Mouse (Mus musculus): ENCODE results near the gene Isg20l2.
"Not testable (repeated sequence)": the region's sequence is repeated elsewhere in the genome, so short reads cannot be mapped to it uniquely, and the experiment has no call there.

Gene Isg20l2

GRCm38 (mm10) chr3:87930078-87930795, at the start of gene Isg20l2, which contains the start of gene Rrnad1:
Gene Isg20l2, plus strand, starts transcription at chr3:87930314.
Gene Rrnad1, minus strand, starts transcription at chr3:87930717.
- in situ Hi-C loops (cut with MboI; ENCODE audit: low sequenced_read_pairs): no loop called here

DNA sequence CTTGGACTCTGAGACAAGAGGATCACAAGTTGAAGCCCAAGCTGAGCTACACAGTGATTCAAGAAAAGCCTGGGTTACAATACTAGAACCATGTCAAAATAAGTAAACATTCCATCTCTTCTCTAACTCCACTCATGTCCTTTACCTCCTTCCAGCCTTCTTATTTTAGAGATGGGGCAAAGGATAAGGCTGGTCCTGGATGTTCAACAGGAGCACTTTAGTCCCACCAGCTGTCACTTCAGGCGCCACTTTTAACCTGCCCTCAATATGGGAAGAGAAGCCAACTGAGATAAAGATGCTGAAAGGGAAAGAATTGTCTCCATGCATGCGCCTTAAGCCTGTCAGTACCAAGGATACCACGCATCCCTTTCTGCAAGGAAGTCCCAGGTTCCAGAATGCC, 45.8 kb upstream of the Isg20l2 start:
- in situ Hi-C loops (cut with MboI; ENCODE audit: low sequenced_read_pairs): no loop called here

- in situ Hi-C loops (cut with MboI; ENCODE audit: low sequenced_read_pairs): no loop called here
These were observed 45.3 kb upstream of the Isg20l2 start for GRCm38 (mm10) chr3:87884708-87885251.

DNA sequence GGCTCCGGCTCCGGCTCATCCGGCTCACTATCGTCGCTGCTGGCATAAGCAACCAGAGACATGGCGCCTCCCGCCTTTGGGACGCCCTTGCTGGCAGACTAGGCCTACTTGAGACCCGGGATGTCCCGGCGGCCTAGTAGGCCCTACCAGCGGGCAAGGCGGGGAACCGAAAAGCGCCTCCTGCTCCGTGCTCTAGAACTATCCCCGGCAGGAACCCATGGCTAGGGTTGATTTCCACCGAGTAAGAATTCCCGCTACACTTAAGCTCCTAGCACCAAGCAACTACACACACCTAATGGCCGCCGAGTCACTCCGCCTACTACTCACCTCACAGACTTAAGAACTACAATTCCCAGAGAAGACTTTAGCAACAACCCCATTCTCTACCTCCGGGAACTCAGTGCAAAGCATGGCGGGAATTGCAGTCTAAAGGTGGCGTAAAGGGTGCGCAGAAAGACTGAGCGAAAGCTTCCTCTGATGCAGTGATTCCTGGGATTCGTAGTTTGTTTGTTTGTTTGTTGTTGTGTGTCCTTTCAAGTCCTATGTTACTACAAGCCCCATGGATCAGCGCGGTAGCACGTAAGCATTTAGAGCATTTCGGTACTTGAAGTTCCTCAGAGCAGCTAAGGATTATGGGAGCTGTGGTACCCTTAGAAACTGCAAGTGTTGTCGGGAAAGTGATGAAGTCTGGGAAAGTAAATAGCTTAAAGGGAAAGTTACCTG, 44.7 kb upstream of the Isg20l2 start, which contains the start of gene Prcc:
TSS of gene Prcc (minus strand) at position 328 of the 723 bp plus-strand sequence.
- in situ Hi-C loops (cut with MboI; ENCODE audit: low sequenced_read_pairs): no loop called here

- in situ Hi-C loops (cut with MboI; ENCODE audit: low sequenced_read_pairs): no loop called here
These were observed 44.1 kb upstream of the Isg20l2 start for GRCm38 (mm10) chr3:87886004-87886365.

GRCm38 (mm10) chr3:87886416-87886815, 43.7 kb upstream of the Isg20l2 start:
- in situ Hi-C loops (cut with MboI; ENCODE audit: low sequenced_read_pairs): no loop called here

- in situ Hi-C loops (cut with MboI; ENCODE audit: low sequenced_read_pairs): not testable (repeated sequence)
These were observed 42.7 kb upstream of the Isg20l2 start for GRCm38 (mm10) chr3:87887400-87887799.

GRCm38 (mm10) chr3:87891481-87891880, 38.6 kb upstream of the Isg20l2 start:
- in situ Hi-C loops (cut with MboI; ENCODE audit: low sequenced_read_pairs): no loop called here

DNA sequence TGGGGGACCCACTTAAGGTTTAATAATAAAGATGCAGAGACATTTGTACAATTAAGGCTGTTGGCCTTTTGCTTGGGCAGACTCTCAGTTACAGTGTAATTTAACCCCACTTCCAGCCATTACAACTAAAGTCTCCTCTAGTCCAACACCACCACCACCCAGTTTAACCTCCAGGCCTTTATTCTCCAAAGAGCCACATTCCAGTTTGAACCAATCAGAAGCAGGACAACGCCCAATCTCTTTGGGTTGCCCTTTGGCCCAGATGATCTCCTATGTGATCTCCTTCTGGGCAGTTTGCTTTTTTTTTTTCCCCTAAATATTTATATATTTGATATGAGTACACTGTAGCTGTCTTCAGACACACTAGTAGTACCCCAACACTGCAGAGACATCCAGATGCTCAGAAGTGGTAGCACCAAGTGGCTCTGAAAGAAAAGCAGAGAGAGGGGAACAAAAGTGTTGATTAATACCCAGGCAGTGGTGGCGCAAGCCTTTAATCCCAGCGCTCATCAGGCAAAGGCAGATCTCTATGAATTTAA, 36.7 kb upstream of the Isg20l2 start:
- in situ Hi-C loops (cut with MboI; ENCODE audit: low sequenced_read_pairs): no loop called here

GRCm38 (mm10) chr3:87899266-87899665, 30.8 kb upstream of the Isg20l2 start:
- in situ Hi-C loops (cut with MboI; ENCODE audit: low sequenced_read_pairs): no loop called here

GRCm38 (mm10) chr3:87899776-87900175, 30.3 kb upstream of the Isg20l2 start:
- in situ Hi-C loops (cut with MboI; ENCODE audit: low sequenced_read_pairs): no loop called here

DNA sequence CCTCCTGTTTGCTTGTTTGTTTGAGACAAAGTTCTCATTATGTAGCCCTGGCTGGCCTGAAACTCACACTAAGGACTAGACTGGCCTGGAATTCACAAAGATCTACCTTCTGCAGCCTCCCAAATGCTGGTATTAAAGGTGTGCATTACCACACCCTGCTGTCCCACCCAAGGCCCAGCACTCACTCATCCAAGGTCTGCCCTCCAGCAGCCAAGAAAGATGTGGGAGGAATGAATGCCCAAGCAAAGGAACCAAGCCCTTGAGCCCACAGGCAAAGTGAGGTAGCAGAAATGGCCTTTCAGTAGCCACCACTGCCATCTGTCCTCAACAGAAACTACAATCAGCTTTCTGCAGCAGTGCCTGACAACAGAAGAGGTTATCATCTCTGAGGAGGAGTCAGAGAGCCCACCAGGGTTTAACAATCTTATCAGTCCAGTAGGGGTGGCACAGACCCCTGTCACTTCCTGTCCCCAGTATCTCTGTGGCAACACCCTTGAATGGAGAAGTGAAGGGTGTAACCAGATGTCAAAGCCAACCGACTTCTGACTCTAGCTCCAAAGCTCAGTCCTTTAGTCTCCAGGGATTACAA, 29.0 kb upstream of the Isg20l2 start:
- in situ Hi-C loops (cut with MboI; ENCODE audit: low sequenced_read_pairs): no loop called here

DNA sequence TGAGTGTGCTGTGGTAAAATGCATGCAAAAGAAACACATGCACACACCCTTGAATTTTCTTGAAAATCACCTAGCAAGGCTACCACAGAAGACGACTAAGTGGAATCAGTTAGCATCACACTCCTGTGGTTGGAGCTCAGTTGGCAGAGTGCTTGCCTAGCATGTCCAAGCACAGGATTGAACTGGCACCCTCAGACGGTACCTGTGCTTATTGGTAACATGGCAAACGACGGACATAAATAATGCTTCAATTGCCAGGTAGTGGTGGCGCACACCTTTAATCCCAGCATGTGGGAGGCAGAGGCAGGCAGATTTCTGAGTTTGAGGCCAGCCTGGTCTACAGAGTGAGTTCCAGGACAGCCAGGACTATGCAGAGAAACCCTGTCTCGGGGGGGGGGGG, 28.2 kb upstream of the Isg20l2 start:
- in situ Hi-C loops (cut with MboI; ENCODE audit: low sequenced_read_pairs): not testable (repeated sequence)

- in situ Hi-C loops (cut with MboI; ENCODE audit: low sequenced_read_pairs): no loop called here
These were observed 26.3 kb upstream of the Isg20l2 start for GRCm38 (mm10) chr3:87903821-87904220.

DNA sequence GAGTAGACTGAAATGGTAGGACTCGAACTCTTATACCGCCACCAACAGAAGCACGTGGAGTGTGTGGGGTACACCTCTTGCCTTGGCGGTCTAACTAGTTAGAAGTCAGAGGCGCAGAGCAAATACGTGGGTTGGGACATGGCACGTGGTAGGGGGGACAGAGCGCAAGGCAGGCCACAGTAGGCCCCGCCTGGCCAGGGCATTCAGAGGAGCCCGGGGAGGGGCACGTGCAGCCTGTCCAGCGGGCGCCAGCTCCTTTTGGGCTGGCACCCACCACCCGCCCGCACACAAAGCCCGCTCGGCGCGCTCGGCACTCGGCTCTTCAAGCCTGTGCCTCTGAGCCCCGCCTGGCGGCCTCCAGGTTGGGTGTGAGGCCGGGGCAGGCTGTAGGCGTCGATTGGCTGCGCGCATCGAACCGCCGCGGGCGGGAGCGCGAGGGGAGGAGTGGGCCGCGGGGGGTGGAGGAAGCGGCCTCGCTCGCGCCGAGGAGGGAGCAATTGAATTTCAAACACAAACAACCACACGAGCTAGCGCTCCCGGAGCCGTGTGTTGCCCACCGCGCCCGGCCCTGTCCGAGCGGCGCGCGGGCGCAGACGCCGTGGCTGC, 24.1 kb upstream of the Isg20l2 start, which contains the start of gene Hdgf:
TSS of gene Hdgf (plus strand) at position 442 of the 606 bp plus-strand sequence.
- in situ Hi-C loops (cut with MboI; ENCODE audit: low sequenced_read_pairs): no loop called here

DNA sequence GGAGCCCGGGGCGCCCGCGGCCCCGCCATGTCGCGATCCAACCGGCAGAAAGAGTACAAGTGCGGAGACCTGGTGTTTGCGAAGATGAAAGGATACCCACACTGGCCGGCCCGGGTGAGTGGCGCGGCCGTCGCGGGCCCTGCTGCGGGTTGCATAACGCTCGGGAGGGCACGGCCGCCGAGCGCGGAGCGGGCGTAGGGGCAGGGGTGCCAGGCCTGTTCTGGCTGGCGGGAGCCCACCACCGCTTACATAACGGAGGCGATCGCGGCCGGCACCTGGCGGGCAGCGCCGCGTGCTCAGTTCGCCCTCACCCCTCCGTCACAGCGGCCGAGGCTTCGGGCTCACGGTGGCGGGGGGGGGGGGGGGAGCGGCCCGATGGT, 23.5 kb upstream of the Isg20l2 start:
- in situ Hi-C loops (cut with MboI; ENCODE audit: low sequenced_read_pairs): no loop called here

DNA sequence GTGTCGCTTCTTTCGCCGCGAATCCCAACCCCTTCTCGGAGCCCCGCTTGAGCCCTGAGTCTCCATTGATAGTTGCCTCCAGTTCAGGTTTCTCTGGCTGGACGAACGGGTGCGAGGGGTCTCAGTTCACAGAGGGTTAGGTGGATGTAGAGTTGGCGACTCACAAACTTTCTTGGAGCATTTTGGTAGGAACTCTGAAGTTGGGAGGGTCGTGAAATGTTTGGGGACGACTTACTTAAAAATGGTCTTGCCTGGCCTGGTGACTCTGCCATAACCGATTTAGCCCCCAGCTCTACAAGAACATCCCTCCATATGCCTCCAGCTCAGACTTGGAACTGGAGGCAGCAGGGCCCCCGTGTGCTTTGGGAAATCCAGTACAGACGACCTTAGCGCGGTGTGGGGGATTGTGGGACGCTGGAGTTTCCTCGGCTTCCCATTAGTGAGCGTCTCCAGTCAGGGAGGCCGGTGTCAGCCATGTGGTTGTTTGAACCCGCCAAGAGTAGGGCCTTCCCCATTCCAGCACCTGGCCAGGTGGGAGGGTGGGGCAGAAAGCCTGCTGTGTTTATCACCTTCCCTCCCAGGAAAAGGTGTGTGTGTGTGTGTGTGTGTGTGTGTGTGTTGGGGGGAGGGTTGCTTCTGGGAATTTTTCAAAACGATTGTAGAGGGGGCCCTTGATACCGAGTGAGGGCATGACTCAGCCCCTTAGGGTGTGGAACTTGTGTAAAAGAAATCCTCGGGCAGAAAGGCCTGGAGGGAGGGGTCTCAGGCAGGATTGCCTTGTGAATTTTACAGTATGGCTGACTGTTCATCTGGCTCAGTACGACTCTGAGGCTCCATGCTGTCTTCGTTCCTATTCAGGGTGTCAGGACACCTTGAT, 22.9 kb upstream of the Isg20l2 start:
- in situ Hi-C loops (cut with MboI; ENCODE audit: low sequenced_read_pairs): no loop called here

DNA sequence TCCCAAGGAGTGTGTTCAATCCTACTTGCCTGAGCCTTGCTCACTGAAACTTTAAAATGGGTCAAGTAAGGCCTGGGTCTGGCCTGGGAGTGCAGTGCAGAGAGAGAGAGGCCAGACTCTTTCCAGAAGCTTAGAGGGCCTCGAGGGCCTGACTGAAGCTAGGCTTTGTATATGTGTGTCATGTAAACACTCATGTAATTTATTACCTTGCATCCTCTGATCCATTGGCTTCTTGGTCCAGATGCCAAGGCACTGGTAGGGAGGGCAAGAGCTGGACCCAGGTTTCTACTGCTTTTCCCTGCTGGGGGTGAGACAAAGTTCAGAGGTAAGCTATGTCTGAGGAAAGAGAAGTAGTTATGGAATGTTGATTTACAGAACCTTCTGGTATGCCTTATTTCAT, 22.2 kb upstream of the Isg20l2 start:
- in situ Hi-C loops (cut with MboI; ENCODE audit: low sequenced_read_pairs): no loop called here

DNA sequence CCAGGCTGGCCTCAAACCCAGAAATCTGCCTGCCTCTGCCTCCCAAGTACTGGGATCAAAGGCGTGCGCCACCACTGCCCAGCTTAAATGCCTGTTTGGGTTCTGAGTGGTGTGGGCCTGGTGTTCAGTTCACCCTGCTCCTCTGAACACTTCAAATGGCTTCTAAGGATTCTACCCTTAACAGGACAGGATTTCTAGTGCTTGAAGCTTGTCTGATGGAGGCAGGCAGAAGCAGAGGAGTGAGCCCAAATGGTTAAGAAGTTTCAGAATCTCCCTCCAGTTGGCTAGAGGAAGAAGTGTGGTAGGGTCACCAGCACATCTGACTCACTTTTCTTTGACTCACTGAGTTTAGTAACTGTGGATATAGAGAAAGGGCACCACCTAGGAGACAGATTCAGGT, 20.7 kb upstream of the Isg20l2 start:
- in situ Hi-C loops (cut with MboI; ENCODE audit: low sequenced_read_pairs): no loop called here

DNA sequence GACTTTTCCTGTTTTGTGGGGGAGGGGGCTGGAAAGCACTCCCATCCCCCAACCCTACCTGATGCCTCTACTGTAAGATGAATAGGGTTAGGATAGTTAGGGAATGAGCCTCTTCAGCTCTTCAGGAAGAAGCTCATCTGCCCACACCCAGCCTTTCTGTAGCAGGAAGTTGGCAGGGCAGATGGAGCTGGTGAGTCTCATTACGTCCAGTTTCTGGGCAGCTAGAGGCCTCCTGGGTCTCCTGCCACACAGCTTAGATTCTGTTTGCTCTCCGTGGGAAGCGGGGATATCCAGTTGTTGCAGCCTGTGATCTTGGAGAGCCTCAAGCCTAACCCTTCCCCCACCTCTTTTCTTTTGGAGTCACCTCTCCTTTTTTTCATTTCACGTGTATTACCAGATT, 20.2 kb upstream of the Isg20l2 start:
- in situ Hi-C loops (cut with MboI; ENCODE audit: low sequenced_read_pairs): no loop called here
